Mouse (Mus musculus) cerebellum, adult 18-20 months (tissue): ENCODE measurements around the gene Pfdn5.

Experiments
- DNase-seq, 2 experiments: peaks; one replicate each; pipeline ENCODE4 v3.0.0; 2021

Pfdn5 gene

GRCm38 (mm10) chr15:102335925-102336324 lies 10.0 kb downstream of the Pfdn5 start:
- peak in 1 of 2 experiments; percentile 26 for DNase-seq

GRCm38 (mm10) chr15:102336946-102337345 lies 11.0 kb downstream of the Pfdn5 start:
- no peak for DNase-seq

- DNase-seq, result no peak
Measured at GRCm38 (mm10) chr15:102339612-102340011, 13.7 kb downstream of the Pfdn5 start.

- peak; percentile 36 to 41 for DNase-seq
Measured at GRCm38 (mm10) chr15:102341580-102341979, 15.7 kb downstream of the Pfdn5 start.

- DNase-seq, result no peak
Measured at GRCm38 (mm10) chr15:102344490-102344889, 18.6 kb downstream of the Pfdn5 start.

DNA sequence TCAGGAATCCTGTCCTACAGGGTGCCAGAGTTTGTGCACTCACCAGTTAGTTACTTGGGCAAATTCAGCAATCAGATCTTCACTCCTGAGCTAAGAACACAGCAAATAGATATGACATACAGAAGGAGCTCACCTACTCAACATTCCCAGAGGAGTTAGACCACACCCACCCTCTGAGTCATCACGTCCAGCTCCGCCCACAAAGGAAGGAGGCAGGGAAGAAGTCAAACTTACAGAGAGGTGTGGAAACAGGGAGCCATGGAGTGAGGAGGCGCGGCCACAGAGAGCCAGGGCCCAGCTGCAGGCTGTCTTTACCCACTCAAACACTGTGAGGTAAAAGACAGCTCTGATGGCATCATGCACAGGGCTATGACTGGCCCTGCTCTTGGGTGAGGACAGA lies 20.5 kb downstream of the Pfdn5 start:
- no peak for DNase-seq

DNA sequence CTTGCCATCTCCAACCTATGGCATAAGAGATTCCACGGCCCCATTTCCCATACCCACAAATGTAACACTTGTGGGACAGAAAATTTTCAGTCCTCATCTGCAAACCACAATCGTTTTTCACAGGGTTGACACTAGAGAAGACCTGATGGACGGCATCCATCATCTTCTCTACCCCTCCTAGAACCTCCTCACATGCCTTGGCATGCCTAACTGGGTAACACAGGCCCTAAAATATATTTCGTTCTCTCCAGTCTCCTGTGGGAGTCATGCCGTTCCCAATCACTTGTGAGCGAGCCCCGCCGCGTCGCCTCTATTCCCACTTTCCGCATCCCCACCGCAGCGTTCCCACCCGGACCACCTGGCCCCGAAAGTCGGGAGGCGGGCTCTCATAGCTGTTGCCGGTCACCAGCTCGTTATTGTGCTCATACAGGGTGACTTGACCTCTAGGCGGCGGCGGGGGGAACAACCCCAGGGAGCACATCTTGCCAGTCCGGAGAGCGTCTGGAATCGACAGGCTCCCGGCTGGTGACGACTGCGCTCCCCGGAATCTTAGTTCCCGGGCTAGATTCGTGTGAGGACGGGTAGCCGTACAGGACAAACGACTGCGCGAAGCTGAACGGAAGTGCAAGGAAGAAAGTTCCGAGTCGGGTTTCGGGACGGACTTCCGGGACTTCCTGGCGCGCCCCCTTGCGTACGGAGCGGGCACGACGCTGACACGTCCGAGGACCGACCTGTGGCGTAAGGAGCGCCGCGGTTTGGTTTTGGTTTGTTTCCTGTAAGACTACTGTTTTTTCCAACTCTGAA lies 24.4 kb downstream of the Pfdn5 start, which contains the start of gene Aaas:
Aaas (minus strand) TSS at position 634 of the 804 bp plus-strand sequence.
- DNase-seq, result peak; percentile 94 to 96

DNA sequence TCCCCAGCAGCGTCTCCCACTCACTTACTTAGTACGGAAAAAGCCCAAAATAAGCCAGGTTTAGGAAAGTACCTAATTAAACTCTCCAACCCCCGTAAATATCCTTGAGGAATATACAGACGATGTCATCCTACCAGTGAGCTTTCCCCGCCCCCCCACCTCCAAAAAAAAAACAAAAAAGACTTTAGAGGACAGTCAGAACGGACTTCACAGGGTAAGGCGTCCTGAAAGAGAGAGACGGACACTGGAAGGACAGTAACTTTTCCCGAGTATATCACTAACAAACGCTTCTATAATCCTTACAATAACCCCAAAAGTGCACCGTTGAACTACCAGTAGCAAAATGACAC lies 25.0 kb downstream of the Pfdn5 start:
- DNase-seq, result no peak

- DNase-seq, result no peak
Measured at GRCm38 (mm10) chr15:102352177-102352576, 26.3 kb downstream of the Pfdn5 start.

GRCm38 (mm10) chr15:102353986-102354385 lies 28.1 kb downstream of the Pfdn5 start:
- DNase-seq, result no peak

DNA sequence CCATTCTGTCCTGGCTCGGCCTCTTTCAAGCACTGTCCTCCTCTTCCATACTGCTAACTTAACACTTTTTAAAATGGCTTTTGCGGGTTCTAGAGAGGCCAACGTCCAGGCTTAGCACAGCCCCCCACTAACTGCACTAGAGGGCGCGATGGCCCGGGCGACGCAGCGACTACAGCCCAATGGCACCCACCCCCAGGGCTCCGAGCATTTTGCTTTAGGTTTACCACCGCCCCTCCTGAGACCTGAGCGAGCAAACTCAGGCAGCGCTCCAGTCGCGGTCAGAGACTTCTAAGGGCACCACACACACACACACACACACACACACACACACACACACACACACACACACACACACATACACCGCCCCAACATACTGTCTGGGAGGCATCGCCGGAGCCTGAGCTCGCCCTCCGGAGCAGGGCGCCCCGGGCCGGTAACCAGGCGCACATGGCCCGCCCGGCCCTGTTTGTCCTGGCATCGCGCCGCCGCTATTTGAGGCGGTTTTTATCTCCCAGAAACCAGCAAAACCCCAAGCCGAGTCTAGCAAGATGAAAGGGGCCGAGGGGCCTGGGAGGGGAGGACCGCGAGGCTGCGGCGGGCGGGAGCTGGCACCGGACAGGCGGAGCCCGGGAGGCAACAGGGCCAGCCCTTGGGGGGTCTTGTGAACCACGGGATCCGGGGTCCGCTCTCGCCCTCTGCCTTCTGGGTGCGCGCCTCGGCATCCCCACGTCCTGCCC lies 29.4 kb downstream of the Pfdn5 start:
- DNase-seq, result peak in 1 of 2 experiments; percentile 39

DNA sequence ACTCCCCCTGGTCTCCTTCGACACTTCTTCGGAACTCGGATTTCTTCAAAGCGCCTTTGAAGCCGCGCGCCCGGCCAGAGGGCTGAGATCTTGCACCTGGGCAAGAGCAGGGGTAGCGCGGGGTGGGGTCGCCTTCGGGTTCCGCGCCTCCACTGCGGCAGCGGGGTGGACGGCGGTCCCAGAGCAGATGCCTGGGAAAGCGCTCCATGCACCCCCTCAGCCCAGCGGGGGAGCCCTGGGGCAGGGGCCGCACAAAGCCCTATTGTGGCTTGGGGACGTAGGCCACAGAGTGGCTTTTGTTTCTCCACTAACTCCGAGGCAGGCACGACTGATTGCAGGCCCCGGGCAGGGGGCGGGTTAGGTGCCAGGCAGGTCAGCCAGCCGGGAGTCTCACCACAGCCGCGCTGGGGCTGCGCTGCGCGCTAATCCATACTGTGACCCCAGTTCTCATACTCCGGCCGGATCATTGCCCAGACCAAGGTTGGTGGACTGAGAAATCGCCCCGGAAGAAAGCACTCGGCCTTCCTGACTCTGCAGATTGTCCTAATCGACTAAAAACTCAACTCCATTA lies 30.0 kb downstream of the Pfdn5 start:
- DNase-seq, result peak; percentile 16 to 20

DNA sequence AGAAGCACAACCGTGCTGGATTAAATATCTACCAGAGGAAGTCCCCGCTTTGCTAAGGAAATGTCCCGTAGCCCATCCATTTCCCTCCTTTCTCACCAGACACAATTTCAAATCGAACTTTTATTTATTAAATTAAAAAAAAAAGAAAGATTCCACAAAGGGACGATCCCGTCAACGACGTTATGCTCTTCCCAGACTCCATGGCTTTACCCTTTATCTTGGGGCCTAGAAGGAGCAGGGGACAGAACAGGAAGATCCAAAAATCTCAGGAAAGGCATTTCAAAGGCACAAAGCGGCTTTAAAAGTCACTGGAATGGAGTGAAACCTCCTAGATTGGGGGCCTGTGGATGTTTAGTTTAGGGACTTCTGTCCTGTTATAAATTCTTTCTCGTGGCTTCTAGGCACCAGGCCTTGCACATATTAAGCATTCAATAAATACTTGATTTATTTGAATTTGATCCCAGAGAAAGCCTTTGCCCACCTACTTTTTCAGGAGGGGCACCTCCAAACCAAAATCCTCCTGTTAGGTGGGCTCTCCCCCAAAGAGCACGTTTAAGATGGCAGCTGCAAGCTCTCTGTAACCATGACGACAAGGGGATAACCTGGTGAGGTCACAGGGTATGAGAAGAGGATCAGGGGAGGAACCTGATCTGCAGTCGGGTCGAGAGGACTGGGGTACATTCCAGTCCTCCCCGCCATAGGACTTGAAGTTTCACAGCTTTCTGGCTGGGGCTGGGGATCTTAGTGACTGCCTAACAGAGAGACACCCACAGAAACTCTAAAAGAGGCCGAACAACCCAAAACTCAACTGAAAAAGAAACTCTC lies 30.8 kb downstream of the Pfdn5 start:
- no peak for DNase-seq

DNA sequence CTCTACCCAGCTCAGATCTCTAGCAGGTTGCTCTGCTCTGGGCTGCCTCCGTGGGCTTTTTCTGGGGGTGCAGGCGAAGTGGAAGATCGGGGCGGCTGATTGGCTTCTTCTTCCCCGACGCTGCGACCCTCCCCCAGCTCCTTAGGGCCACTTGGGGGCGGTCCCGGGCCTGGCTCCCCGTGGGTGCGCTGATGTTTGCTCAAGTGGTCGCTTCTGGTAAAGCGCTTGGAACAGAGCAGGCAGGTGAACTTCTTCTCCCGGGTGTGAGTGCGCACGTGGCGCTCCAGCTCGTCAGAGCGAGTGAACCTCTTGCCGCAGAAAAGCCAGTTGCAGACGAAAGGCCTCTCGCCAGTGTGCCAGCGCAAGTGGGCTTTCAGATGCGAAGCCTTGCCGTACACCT lies 32.2 kb downstream of the Pfdn5 start:
- no peak for DNase-seq

DNA sequence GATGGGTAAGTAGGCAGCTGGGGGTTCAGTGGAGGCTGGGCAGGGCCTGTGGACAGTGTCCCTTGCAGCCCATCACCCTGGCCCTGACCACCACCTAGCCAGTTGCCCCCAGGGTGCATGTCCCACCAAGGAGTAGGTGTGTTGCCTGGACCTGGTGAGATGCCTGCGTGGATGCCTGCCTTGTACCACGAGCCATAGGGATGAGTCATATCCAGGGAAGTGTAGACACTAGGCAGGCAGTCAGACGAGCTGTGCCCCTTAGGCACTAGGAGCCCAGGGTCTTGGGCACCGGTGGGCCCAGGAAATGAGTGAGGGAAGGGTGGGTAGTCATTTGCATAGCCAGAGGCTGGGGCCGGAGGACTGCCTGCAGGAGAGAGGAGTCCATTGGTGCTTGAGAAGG lies 32.9 kb downstream of the Pfdn5 start:
- no peak for DNase-seq

DNA sequence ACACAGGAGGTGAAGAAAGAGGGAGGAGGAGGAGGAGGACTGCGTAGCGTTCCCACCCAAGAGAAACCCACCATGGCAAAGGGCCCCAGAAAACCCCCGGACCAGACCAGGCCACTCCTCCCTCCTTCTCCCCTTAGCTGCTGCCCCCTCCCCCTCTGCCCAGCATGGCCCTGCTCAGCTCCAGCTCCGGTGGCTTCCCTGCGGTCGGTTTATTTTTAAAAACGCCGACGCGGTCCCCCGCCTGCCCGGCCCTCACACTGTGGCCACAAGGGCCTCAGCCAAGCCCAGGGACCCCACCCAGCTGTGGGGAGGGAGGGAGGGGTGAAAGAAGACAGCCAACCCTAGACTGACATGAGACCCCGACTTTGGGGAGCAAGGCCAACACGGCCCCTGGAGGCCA lies 36.7 kb downstream of the Pfdn5 start:
- DNase-seq, result no peak

- DNase-seq, result no peak
Measured at GRCm38 (mm10) chr15:102364678-102365077, 38.8 kb downstream of the Pfdn5 start.

- no peak for DNase-seq
Measured at GRCm38 (mm10) chr15:102366238-102366637, 40.3 kb downstream of the Pfdn5 start.

DNA sequence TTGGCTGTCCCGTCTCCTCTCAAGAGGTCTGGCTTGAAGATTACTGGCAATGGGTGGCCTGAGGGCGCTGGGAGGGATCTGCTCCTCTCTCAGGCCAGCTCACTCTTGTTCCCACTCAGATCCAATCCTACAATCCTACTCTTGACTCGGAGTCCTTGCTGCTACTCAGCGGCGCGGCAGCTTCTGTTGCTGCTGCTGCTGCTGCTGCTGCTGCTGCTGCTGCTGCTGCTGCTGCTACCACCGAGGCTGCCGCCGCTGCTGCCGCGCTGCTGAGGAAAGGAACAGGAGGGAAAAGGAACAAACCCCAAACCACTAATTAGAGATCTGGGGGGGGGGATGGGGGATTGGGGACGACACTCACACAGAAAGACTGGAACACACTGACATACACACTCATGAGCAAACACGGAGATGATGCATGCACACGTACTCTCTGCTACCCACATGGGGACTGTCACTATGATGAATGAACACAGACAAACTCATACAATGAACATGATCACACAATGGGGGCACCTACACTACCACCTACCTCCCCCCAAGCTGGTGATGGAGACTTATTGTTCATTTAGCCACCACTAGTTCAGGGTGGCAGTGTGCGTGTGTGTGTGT lies 40.9 kb downstream of the Pfdn5 start, which contains the start of gene Sp7:
Sp7 (minus strand) TSS at position 450 of the 612 bp plus-strand sequence.
- DNase-seq, result no peak

DNA sequence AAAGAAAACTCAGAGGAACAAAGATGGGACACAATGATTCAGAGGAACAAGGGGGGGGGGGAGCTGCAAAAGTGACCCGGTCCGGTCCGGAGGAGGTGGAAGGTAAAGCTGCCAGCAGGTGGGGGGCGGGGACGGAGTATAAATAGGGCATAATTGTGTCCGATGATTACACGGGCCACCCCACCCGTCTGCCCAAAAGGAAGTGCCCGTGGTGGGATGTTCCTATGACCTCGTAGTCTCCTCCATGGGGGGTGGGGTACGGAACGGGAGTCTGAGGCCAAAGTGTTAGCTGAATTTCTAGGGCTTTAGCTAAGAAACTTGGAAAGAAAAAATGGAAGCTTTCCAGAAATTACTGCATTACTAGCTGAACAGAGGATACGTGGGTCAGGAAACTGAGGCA lies 44.1 kb downstream of the Pfdn5 start:
- DNase-seq, result no peak

DNA sequence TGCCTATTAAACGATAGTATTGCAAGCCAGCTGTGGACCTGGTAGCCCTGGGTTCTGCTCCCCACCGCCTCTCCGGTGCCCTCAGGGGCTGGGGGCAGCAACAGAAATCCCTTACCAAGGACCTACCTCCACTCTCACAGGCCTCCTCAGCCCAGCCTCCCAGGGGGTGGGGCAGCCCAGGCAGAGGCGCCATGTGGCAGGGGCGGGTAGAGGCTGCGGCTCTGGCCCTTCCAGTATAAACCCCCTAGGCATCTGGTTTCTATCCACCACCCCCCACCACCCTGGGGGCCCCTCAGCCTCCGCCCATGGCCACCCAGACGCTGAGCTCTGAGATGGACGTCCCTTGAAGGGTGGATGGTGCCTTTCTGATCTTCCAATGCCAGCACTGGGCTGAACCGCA lies 44.8 kb downstream of the Pfdn5 start:
- no peak for DNase-seq

DNA sequence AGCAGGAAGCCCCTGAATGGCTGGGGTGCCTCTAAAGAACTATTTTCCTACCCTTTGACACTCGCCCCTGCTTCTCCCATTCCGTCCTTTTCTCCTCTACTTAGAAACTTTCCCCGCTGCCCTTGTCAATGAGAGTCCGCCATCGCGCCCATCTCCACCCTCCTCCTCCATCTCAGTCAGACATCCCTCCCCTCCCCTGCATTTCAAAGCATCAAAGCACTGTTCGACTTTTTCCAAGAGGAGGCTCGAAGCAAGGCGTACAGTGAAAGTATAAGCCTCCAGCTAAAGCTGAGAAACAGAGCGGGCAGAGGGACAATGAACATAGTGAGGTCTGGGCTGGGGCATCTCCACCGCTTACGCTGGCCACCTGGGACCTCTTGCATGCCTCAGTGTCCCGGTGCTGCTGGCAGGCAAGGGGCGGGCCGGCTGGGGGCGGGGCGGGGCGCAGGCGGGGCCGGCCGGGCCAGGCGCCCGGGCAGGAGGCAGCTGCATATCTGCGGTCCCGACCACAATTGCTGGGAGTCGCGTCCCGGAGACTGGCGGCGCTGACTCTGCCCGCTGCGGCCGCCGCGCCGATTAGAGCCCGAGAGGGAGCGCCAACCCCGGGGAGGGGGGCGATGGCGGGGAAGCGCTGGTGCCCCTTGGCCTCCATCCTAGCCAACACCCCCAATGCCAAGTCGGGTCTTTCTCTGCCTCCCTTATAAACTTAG lies 50.7 kb downstream of the Pfdn5 start:
- DNase-seq, result peak; percentile 31 to 47
